Mouse (Mus musculus) spleen, postnatal 4 days (tissue): ENCODE data around the gene Hoxc8.

ENCODE experiments used
- DNase-seq, 2 experiments: peaks; one replicate each; pipeline ENCODE4 v3.0.0; 2022; ENCODE audit warnings: low spot score in 2 of 2

The Hoxc8 gene

DNA sequence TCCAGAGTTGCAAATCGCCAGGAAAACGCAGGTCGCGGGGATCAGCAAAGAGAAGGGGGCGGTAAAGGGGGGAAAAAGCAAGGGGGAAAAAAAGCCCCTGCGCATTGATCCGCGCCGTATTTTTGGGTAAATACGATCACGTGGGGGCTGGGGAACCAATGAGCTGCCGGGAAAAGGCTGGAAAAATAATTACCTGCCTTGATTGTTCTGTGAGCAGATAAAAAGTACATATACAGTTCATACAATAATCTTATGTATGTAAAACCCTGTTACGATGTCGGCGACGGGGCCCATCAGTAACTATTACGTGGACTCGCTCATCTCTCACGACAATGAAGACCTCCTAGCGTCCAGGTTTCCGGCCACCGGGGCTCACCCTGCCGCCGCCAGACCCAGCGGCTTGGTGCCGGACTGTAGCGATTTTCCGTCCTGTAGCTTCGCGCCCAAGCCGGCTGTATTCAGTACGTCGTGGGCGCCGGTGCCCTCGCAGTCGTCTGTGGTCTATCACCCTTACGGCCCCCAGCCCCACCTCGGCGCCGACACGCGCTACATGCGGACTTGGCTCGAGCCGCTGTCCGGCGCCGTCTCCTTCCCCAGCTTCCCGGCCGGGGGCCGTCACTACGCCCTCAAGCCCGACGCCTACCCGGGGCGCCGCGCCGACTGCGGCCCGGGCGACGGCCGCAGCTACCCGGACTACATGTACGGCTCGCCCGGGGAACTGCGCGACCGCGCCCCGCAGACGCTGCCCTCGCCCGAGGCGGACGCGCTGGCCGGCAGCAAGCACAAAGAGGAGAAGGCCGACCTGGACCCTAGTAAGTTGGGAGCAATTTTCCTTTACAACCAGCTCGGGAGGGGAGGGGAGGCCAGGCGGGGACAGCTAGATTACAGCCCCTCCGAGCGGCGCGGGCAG, 8.8 kb upstream of the Hoxc8 start:
- no peak for DNase-seq

DNA sequence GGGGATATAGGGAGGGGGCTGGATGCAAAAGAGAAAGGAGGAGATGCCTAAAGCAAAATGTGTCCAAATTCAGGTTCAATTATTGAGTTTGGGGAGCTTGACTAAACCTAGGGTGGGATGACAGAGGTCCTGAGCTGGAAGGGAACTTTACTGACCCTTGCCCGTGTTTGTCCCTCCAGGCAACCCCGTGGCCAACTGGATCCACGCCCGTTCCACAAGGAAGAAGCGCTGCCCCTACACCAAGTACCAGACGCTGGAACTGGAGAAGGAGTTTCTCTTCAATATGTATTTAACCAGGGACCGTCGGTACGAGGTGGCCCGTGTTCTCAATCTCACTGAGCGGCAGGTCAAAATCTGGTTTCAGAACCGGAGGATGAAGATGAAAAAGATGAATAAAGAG, 6.7 kb upstream of the Hoxc8 start:
- no peak for DNase-seq

DNA sequence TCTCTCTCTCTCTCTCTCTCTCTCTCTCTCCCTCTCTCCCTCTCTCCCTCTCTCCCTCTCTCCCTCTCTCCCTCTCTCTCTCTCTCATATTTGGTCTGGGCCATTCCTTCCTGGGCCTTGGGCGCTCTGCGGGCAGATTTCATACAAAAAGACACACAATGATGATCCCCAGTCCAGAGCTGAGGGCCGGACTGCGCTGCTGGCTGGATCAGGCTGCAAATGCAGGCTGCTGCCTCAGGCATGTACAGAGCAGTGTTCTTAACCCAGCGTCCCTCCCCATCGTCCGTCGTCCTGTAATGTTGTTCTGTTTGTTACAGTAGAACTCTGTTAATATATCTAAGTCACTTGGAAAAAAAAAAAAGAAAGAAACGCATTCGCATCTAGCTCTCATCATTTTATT, 5.9 kb upstream of the Hoxc8 start:
- DNase-seq: no peak

DNA sequence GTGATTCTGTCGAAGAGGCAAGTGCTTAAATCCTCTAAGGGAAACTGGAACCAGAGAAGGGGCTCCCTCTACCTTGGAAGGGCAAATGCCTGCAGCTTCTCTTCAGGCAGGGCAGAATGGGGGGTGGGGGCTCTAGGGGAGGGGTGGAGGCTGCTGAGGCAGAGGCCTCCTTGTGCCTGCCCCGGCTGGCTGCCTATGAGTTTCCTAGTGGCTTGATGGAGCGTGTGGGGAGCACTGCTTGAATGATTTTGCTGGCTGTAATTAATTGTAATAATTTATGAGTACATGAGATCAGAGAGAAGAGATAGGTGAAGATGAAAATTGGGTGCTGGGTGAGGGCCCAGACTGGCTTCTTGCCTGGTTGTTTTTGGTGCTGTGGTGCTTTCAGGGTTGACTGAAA, 5.5 kb upstream of the Hoxc8 start:
- DNase-seq: no peak

DNA sequence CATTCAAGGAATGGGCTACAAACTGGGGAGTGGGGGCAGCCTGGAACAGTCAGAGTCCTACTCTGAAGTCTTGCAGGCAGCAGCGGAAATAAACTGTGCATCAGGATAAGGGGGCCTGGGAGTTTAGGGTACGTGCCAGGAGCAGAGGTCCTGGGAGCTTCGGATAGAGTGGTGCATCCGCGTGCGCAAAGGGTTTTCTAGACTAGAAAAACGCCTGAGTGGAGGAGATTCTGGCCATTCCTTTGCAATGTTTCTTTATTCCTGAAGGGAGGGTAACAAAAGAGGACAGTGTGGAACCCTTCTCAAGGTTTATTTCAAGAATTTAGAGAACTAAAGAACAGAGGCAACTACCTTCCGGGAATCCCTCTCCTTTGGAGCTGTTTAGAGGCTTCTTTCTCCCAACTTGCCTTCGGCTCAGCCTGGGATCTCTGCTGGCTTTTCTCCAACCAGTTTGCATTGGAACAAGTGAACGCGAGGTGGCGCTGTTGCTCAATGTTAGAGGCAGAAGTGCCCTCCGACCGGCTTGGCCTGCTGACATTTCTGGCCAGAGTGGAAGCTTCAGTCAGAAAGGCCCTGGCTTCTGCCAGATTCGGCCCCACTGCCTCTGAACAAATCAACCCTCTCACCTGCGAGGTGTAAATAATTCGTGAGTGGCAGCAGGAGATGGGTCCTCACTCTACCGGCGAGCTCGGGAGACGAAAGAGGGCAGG, 3.1 kb upstream of the Hoxc8 start:
- DNase-seq: peak; percentile 78 to 94

DNA sequence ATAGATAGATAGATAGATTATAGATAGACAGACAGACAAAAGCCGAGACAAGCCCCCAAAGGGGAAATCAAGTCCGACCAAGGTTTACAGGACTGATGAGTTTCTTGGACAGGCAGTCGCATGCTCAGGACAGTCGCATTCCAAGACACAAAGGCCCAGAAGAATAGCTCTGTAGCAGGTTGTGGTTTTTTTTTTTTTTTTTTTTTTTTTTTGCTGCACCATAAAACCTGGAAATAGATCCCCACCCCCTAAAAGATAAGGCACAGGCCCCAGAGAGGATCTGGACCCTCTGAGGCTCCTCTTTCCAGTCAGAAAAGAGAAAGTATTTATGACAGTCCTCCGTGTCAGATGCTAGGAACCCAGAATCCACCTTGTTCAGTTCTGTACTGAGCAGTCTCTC, 2.3 kb upstream of the Hoxc8 start:
- DNase-seq: no peak

DNA sequence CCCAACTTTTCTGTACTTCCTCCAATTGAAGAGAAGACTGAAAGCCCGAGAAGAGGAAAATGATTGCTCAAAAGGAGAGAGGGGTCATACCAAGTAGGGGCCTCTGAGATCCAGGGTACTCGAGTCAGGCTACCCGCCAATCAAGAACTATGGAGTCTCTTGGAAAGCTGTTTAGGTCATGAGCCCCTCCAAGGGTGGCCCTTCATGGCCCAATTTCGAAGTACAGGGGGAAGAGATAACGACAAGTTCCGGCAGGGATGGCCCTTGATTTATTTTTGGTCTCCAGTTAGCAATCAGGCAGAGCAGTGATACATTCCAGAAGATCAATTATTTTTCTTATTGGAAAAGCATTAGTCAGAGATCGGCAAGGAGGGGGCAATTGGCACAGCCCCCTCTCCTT, 1.4 kb downstream of the Hoxc8 start:
- DNase-seq: no peak

DNA sequence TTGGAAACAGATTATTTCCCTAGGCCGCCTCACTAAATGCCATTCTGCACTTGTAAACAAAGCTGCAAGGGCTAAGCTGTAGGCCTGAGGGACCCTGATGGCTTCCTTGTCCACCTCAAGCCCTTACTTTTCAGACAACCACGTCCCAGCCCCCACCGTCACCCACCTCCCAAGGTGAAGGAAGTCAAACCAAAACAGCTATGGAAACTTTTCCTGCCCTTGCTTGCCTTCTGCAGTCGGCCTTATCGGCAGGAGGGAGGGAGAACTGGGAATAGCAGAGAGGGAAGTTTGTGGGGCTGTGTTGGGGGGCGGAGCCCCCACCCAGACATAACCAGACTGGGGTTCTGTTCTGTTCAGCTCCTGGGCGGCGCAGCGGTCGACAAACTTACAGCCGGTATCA, 1.8 kb downstream of the Hoxc8 start:
- no peak for DNase-seq

DNA sequence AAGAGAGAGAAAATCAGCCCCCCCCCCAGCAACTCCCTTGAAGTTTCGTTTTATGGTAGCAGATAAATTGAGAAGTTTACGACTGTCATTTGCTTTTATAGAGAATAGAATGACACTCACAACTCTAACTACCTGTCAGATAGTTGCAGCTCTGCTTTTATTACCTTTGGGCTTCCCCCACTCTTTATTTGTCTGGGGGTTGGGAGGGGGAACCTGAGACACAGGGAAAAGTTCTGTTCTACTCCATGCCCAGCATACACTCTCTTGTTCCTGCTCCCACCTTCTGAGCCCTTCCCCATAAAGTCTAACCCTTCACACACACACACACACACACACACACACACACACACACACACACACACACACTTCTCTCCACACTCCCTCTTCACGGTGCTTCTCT, 2.5 kb downstream of the Hoxc8 start:
- no peak for DNase-seq

DNA sequence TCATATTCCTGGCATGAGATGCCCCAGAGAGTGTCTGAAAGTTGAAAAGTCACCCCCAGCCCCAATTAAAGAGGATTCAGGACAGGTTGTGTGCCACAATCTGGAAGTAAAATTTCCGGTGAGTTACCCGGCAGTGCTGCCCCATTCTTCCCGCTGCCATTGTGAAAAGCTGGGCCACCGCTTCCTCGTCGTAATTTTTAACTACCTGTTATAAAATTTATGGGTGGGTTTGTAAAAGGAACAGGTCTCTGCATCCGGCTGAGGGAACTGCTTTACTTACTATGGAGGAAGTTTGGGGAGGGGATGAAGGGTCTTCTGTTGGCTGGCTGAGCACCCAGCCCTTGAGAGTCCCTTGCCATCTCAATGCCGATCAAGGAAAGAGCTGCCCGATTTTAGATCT, 6.1 kb downstream of the Hoxc8 start:
- no peak for DNase-seq

DNA sequence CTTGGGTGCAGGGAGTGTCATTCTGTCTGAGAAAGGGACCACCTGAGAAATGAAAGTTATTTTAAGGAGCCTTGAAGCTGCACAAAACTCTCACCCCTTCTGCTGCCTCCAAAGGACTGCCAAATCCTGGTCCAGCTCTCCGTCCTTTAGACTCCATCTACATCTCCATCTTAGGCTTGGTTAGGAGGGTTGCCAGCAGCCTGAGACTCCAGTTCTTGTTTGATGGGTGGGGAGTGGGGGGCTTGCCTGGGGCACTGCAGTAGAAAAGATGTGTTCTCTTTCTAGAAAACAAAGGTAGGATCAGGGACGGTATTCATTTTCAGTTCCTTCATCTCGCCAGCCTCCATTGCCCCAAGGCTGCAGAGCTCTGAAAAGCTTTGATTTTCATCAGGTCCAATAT, 7.0 kb downstream of the Hoxc8 start:
- no peak for DNase-seq

DNA sequence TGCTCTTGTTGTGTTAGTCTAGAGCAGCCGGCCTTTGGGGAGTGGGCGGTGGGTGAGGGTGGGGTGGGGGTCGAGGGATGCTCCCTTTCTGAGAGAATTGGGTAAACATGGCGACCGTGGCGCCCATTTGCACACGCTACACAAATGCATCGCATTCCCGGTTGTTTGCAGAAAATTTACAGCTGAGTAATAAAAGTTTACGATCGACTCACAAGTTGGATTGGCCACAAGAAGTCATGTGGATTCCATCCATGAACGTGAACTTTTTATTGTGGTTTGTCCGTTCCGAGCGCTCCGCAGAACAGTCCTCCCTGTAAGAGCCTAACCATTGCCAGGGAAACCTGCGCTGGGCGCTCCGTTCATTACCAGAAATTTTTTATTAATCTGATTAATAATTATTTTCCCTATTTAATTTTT, 7.5 kb downstream of the Hoxc8 start, which contains the start of gene Hoxc6:
Gene Hoxc6 (plus strand): TSS at position 319 of the 417 bp plus-strand sequence.
- DNase-seq: no peak

DNA sequence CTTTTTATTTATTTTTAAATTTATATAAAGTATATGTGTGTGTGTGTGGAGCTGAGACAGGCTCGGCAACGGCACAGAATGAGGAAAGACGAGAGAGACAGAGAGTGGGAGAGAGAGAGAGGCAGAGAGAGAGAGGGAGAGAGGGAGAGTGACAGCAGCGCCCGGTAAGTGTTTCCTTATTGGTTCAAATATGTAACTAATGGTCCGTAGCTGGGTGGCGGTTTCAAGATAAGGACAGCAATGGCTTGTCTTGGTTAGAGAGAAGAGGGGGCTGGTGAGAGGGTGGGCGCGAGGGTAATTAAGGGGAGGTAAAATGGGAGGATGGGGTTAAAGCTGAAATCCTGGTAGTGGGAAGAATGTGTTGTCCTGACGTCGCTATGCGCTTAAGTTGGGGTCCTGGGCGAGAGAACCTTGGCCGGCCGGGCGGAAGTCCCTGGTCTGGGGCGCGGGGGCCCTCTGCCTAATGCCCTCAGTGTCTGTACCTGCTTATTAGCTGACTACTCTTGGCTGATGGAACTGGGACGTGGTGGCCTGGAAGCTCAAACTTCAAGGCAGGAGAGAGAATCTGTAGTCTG, 8.3 kb downstream of the Hoxc8 start:
- no peak for DNase-seq

DNA sequence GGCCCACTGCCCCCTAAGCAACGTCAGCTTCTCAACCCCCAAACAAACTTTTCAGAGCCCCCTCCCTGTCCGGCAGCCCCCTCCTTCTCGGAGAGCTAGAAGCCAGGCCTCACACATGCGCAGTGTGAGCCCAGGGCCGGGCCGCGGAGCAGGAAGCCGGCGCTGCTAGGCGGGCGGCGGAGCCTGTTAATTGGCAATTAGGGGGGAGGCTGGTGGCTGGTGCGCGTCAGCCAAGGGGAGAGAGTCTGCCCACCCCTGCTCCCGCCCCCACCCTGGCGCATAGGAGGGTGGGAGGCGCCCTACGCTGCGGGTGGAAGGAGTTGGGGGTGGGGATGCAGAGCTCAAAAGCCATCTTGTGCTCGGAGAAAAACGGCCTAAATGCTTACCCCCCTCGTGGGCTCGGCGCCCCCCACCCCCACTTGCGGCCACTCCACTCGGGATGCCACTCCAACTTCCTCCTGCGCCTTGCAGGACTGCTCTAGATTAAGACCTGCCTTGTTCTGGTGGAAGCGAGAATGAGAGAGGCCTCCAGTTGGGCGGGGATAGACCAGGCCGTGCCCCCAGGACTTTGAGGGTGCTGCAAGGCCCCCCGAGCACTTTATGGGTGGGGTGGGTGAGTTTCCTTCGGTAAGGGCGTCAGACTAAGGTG, 8.9 kb downstream of the Hoxc8 start:
- DNase-seq: no peak

DNA sequence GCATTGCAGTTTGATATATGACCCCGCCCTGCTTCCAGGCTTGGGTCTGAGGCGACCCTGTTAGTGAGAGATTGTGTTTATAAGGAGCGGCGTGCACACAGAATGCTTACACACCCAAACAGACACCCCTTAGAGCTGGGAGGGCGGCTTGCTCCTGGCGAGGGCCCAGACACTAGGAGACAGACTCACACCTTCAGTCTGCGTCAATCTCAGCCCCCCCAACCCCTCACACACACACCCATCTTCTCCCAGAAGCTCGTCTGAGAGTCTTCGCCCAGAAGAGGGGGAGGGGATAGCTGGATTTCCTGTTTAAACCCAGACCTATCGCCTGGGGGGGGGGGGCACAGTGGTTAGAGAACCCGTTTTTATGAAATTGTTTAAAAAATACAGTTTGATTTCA, 9.5 kb downstream of the Hoxc8 start:
- DNase-seq: no peak

DNA sequence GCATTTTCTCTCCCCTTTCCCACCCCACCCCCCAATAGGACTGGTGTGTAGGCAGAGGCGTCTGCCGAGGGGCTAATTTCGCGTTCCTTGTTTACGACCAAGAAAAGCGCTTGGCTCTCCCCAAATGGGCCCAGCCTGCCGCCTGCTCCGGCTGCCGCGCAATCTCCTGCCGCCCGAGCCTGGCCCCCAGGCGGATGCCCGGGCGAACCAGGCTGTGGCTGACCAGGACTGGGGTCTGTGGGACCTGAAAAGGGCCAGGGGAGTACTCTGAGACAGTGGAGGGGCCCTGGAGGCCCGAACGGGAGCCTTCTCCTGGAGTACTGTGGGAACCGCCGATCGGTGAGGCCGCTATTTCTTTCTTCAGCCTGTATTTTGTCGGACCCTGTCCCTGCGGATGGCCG, 10.1 kb downstream of the Hoxc8 start:
- DNase-seq: no peak

DNA sequence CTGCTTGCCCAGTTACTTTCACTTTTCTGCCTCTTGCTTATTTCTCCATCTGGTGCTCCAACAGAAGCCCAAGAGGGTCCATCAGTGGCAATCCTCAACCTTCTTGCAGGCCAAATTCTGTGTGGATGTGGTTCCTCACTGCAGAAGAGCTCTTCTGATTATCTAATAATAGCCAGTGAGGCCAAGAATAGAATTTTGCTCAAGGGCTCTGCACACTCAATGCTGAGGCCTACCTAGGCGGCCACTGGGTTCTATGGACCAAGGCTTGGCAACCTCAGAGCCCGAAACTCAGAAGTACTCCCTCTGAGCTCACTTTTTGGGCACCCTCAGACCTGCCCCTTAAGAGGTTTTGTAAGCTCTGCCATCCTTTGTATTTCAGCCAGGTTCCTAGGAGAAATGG, 11.0 kb downstream of the Hoxc8 start:
- no peak for DNase-seq

DNA sequence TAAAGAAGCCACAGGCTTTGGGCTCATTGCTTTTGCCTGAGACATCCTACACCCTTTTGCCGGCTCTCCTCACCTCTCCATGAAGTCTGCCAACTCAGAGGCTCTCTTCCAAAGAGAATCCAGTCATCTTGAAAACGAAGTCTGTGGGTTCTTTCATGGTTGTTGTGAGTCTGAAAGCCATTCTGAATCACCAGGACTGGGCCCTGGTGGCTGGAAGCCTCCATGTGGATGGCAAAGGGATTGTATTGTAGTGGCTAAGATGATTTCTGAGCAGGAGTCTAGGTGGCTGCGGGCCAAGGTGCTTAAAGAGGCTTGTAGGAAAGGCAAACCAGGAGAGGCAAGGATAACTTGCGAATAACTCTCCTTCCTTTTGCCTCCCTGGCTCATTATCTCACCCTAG, 11.7 kb downstream of the Hoxc8 start:
- DNase-seq: no peak

DNA sequence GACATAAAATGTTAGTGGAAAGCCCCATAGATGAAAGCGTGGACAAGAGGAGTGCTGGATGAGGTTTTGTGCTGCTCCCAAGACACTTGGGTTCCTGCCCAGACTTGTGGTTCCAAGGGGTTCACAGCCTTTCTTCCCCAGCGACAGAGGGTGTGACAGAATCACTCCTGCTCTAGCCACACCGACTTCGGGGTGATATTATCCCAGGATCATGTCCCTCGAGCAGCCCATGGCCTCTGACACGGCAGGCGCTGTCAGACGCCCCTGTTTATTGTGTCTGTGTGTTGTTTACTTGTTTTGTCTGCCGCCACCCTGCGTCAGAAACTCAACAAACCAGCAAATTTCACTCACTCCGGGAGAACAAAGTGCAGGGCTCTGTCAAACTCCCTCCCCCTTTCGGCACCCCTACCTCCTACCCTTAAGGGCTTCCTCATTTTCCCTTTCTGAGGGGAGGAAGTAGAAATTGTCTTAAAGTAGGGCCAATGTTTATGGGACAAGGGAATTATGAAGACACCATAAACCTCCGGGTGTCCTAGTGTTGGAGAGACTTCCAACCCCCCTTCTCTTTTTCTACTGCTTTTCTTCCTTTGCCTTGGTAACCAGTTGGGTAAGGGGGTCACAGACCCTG, 12.5 kb downstream of the Hoxc8 start:
- no peak for DNase-seq

DNA sequence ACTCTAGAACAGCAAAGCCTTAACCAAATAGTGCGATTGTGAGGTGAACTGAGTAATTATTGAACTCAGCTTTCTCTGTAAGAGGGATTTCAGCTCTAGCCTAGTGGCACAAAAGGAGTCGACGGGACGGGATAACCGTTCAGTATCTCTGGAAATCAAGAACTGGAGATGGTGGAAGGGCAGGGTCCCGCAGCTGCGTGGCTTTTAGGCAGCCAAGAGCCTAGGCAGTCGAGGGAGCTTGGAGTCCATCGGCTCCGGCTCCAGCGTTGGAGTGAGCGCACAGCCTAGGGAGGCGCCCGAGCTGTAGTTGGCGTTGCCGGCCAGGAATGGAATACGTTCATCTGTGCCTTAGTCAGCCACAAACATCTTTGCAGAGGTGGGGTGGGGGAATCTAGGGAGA, 14.9 kb downstream of the Hoxc8 start:
- no peak for DNase-seq

DNA sequence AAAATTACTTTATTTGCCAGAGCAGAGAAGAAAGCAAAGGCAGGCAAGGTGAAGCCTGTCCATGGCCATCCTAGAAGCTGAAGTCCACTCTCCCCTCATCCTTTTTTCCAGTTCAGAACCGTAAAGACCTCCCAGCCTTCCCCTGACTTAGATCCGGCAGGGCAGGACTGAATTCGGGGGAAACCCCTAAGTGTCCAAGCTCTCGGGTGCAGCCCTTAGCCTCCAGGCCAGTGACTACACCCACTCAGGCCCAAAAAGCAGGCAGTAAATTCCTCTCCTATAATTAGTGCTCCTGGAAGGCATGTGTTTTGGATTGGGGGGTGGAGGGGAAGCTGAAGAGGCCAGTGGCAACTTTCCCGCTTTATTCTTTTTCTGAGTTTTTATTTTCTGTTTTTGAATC, 15.4 kb downstream of the Hoxc8 start:
- DNase-seq: no peak

DNA sequence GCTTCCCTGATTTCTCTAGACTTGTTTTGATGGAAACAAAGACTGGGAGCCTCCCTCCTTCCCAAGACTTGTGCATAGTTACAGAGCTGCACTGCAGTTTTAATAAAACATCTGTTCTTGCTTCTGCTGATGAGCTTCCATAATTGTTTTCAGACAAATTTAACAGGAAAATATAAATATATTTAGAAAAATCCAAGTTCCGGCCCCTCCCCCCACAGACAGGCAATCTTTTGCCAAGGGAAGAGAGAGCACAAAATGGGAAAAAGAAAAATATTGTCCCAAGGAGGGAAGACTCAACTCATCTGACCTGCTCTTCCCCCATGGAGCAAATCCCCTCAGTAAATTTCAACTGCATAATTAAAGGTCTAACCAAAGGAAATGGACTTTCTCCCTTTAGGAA, 15.9 kb downstream of the Hoxc8 start:
- DNase-seq: no peak
